Mouse (Mus musculus): ENCODE data around the gene Ptpre.
A peak's percentile ranks its signal among the peaks of the same experiment; 100 is the strongest.

Gene Ptpre

DNA sequence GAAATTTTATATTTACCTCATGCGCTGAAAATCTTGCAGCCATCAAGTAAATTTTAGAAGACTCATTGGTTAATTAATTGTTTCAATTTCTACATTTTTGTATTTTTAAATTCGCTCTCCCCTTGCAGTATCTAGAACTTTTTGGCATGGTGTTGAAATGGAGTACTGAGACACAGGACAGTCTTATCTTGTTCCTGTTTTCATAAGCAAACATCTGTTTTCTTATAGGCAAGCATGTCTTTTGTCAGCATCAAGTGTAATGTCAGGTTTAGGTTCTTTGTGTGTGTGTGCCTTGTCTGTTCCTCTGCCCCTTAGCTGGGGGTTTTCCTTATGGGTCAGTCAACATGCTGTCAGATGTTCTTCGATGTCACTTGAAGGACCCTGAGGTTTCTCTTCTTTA, 39.0 kb downstream of the Ptpre start:
- DNase-seq (ENCODE audit: low read depth, low spot score), result no peak

GRCm38 (mm10) chr7:135578715-135579325, 41.5 kb downstream of the Ptpre start:
- no peak for DNase-seq (ENCODE audit: low read depth, low spot score)

GRCm38 (mm10) chr7:135580306-135581091, 43.2 kb downstream of the Ptpre start:
- no peak for DNase-seq (ENCODE audit: low read depth, low spot score)

DNA sequence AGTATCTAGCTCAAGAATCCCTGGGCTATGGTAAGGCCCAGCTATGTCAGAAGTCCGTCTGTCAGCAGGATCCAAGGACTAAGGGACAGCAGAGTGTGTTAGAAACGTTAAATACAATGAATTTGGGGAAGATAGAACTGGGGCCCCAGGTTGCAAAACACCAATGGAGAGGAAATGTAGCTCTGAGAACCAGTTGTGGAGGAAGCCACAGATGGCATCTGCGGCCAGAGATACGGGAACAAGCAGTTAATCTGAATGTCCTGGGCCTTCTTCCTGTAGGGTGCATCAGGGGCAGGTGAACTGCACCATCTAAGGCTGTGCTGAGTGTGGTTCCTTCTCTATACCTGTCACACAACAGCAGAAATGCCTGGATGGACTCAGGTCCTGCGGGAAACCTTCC, 43.8 kb downstream of the Ptpre start:
- no peak for DNase-seq (ENCODE audit: low read depth, low spot score)

- no peak for DNase-seq (ENCODE audit: low read depth, low spot score)
Observed at GRCm38 (mm10) chr7:135585125-135585687, 47.9 kb downstream of the Ptpre start.

DNA sequence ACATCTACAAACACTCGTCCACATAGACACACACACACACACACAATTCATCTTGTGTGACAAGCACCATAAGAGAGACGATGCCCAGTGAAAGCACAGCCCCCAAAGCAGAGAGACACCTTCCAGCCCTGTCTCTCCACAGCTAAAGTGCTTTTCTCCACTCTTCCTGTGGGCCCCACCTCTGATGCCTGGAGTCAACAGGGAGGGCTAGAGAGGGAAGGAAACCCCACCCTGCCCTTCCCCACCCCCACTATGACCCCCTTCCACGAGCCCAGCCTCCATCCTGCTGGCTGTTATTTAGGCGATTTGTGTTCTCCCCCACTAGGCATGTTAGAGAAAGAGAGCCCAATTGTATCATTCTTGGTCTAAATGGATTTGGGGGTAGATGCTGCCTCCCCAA, 49.1 kb downstream of the Ptpre start:
- no peak for DNase-seq (ENCODE audit: low read depth, low spot score)

DNA sequence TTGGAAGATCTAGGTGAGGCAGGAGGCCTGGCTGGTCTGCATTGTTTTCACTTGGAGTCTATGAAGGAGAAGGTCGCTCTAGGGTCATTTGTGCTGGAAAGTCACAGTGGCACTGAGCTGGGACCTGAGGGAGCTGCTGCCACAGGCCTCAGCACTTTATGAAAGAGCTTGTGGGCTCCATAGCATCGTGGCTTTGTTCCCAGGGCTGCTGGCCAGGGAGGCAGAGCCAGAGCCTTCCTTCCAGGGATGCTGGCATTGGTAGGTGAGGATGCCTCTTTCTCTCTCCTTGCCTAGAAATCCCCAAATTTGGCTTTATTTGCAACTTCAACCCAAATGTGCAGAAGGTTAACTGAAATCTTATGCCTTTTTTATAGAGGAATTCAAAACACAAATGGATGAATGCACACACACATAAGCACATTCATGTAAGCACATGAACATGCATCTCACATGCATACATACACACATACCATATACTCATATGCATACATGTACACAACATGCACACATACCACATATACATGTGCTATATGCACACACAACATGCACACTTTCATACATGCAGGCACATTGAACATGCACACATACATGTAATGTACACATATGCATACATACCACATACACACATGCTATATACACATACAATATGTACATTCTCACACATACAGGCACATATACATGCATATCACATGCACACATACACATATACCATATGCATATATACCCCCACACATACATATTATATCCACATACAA, 50.7 kb downstream of the Ptpre start:
- no peak for DNase-seq (ENCODE audit: low read depth, low spot score)

GRCm38 (mm10) chr7:135588620-135589309, 51.5 kb downstream of the Ptpre start:
- no peak for DNase-seq (ENCODE audit: low read depth, low spot score)

DNA sequence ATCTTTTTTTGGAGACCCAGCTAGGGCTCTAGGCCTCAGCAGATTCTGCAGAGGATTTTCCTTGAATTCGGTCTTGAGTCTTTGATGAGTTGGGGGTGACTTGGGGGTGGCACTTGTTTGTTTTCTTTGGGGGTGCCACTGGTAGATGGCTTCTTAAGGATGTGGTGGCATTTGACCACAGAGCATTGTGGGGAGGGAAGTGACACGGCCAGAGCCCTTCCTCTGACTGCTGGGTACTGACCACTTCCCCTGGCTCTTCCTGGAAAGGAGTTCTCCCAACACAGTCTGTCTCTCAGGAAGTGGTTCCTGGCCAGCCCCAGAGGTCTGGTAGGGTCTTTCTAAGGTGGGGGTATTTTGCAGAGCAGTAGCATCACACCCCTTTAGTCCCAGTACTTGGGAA, 54.2 kb downstream of the Ptpre start:
- DNase-seq (ENCODE audit: low read depth, low spot score), result no peak

- no peak for DNase-seq (ENCODE audit: low read depth, low spot score)
Observed at GRCm38 (mm10) chr7:135593286-135593685, 56.0 kb downstream of the Ptpre start.

- no peak for DNase-seq (ENCODE audit: low read depth, low spot score)
Observed at GRCm38 (mm10) chr7:135593825-135594224, 56.5 kb downstream of the Ptpre start.

- no peak for DNase-seq (ENCODE audit: low read depth, low spot score)
Observed at GRCm38 (mm10) chr7:135594676-135595075, 57.4 kb downstream of the Ptpre start.

DNA sequence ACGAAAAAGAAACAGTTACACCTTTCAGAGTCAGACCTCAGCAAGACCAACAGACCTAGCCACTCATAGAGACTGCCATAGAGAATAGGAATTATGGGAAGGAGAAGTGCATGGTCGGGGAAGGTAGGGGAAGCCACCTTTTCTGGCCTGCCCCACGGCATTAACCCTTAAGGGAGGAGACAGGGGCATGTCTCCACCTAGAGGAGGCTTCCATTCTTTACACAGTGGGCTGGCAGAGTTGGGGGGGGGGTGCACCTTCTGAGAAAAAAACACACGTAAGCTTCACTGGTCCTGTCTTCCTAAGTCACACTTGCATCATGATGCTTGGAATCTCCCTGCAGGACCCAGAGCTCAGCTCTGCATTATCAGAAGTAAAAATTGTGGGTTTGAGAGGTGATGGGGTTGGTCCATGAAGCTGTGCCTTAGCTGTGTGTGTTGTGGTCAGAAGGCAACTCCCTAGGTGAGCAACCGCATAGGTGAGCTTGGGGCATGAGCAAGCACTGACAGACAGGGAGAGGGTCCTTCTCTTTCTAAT, 58.4 kb downstream of the Ptpre start:
- no peak for DNase-seq (ENCODE audit: low read depth, low spot score)

- no peak for DNase-seq (ENCODE audit: low read depth, low spot score)
Observed at GRCm38 (mm10) chr7:135597006-135597405, 59.7 kb downstream of the Ptpre start.

DNA sequence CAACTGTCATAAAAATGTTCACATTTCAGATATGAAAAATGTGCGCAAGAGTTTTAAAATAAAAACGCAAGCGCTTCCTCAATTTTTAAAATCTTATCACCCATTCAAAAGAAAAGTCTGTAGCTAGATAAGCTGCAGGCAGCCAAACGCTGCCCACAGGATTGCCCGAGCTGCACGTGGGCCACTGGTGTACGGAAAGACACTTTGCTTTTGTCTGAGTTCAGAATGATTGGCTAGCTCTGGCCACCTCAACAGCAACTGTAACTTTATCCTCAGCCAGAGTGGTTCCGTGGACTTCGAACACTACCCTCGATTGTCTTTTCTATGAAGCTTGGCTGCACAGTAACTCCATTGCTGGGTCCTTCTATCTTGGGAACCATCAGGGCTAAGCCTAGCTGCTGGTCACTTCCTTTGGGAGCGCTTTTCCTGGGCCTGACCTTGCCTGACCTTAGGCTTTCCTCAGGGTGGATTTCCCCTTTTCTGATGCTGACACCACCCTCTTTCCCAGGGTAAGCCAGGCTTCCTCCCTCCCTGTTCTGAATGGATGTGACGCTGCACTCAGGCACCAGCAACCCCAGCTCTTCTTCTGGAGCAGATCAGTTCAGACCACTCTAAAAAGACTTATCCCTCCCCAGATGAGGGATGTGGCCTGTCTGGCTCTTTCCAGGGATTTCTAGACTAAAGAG, 60.5 kb downstream of the Ptpre start:
- no peak for DNase-seq (ENCODE audit: low read depth, low spot score)

DNA sequence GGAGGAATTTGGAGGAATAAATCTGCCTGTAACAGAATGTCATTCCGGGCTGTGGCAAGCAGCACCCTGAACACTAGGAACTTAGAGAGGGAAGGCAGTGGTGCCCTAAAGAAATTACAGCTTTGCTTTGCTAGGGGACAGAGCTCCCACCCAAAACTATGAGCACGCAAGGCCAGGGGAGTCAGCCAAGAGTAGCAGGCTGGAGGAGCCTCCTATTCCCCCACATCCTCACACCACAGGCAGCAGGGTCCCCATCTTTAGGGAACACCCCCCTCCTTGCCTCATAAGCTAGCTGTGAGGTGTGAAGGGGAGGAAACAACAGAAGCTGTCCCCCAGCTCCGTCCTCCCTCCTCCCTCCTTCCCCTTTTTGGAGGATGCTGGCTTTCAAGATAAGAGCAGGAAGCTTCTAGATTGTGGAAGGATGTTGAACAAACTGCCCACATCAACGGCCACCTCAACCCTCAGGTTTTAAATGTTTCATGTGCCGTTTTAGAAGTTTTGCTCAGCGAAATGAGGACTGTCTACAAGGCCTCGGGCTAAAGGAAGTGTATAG, 61.1 kb downstream of the Ptpre start:
- DNase-seq (ENCODE audit: low read depth, low spot score), result no peak

DNA sequence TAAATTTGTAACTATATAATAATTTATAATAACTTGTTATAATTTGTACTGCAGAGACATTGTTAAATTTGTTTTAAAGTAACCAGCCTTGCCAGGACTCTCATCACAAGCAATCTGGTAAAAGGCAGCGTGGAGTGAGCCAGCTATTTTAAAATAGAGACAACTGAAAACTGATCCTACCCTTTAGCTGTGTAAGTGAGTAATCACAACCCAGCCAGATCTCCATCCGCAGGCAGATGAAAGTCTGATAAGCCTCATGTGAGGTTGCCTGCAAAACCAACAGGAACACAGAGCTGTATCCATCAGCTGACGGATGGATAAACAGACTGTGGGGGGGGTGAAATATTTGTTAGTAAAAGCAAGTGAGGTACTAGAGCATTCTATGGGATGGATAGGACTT, 62.8 kb downstream of the Ptpre start:
- no peak for DNase-seq (ENCODE audit: low read depth, low spot score)

DNA sequence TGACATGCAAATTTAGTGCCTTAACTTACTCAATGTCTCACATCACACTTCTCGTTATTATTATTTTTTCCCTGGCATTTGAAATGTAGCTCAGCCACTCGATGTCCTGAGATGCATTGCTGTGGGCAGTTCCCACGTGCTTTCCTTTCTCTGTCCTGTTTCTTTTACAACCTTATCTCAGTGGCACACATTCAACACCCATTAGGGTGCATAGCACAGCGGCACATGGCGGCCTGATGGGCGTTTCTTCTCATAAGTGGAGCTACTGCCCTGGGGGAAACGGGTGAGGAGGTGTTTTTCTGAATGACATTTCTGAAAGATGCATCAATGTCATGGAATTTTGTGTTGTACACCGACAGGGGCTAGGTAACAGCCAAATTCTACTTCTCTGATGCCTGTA, 64.3 kb downstream of the Ptpre start:
- DNase-seq (ENCODE audit: low read depth, low spot score), result no peak

GRCm38 (mm10) chr7:135602265-135602664, 65.0 kb downstream of the Ptpre start:
- DNase-seq (ENCODE audit: low read depth, low spot score), result no peak

DNA sequence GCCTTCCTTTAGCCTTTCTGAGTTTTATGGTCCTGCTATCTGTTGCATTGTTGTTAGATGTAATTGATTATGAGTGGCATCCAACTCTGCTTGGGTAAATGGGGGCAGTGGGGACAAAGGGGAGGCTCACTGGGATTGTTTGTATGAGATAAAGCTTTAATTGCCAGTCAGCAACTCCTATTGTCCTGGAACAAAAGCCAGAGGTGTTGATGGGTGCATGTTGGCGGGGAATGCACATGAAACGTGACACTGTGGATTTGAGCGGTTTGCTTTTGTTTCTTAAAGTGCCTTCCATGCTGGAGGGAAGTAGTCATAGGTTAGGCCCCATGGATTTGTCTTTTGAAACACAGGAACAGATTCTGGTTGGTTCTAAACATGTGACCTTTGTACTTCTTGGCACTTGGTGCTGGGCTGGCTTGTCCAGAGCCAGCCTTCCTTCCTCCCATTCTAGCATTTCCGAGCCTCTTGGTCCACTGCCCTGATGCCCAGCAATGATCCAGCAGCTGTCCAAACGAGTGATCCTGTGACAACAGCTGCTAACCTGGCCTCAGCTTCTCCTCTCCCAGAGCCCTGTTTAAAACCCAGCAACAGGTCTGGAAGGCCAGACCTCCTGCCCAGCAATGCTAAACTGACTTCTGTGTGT, 65.7 kb downstream of the Ptpre start:
- peak; percentile 88 for DNase-seq (ENCODE audit: low read depth, low spot score)

Measured in skeletal muscle tissue, adult 2 months (tissue).